Mouse (Mus musculus) splenic B cell, adult 2 months (primary cell): Measurements from ENCODE around the gene Btaf1.

Experiments
- DNase-seq: peaks from one replicate; pipeline ENCODE4 v3.0.0-alpha.2; 2011; ENCODE audit warnings: low read depth, low spot score
- H3K27me3 ChIP-seq: 2 replicates; pipeline ENCODE4 v1.6.1; 2012; ENCODE audit warnings: mild to moderate bottlenecking, low read length, moderate library complexity, mixed read lengths; ENCODE audit not compliant: control insufficient read depth, poor library complexity, insufficient read depth, severe bottlenecking
- H3K36me3 ChIP-seq: 2 replicates; pipeline ENCODE4 v1.6.1; 2012; ENCODE audit warnings: mild to moderate bottlenecking, low read length, moderate library complexity, mixed read lengths; ENCODE audit not compliant: control insufficient read depth, poor library complexity, insufficient read depth, severe bottlenecking

Btaf1 gene

GRCm38 (mm10) chr19:36910424-36911045 lies 15.3 kb upstream of the Btaf1 start:
- Histone ChIP-seq H3K27me3 (no peaks in the 10 kb centered on the region), H3K36me3 (no peaks in the 10 kb centered on the region)
- DNase-seq, result no peak

- Histone ChIP-seq H3K36me3 (no peaks in the 10 kb centered on the region), H3K27me3 (no peaks in the 10 kb centered on the region; the same call in 1 of the 2 replicates)
- DNase-seq, result no peak
Measured at GRCm38 (mm10) chr19:36913064-36913463, 12.8 kb upstream of the Btaf1 start.

- Histone ChIP-seq H3K27me3 (no peaks in the 10 kb centered on the region; the same call in 1 of the 2 replicates), H3K36me3 (no peaks in the 10 kb centered on the region)
- no peak for DNase-seq
Measured at GRCm38 (mm10) chr19:36916206-36916605, 9.7 kb upstream of the Btaf1 start.

- no peak for DNase-seq
- no peaks in the 10 kb centered on the region; the same call in 1 of the 2 replicates for H3K27me3 ChIP-seq
- no peaks in the 10 kb centered on the region for H3K36me3 ChIP-seq
Measured at GRCm38 (mm10) chr19:36916876-36917389, 8.9 kb upstream of the Btaf1 start.

GRCm38 (mm10) chr19:36918441-36919301 lies 7.2 kb upstream of the Btaf1 start:
- DNase-seq, result peak; percentile 81

GRCm38 (mm10) chr19:36919466-36919865 lies 6.4 kb upstream of the Btaf1 start, which contains the start of gene Fgfbp3:
Gene Fgfbp3, minus strand, starts transcription at chr19:36919615.
- H3K27me3 ChIP-seq, result no peaks in the 10 kb centered on the region; the same call in 1 of the 2 replicates
- peak; percentile 75 for DNase-seq
- no peaks in the 10 kb centered on the region for H3K36me3 ChIP-seq

More at GRCm38 (mm10) chr19:36918441-36919301, 7.2 kb upstream of the Btaf1 start:
- Histone ChIP-seq H3K36me3 (no peaks in the 10 kb centered on the region), H3K27me3 (no peaks in the 10 kb centered on the region; the same call in 1 of the 2 replicates)

- peak; percentile 83 for DNase-seq
- H3K36me3 ChIP-seq, result no peaks in the 10 kb centered on the region
- H3K27me3 ChIP-seq, result no peaks in the 10 kb centered on the region
Measured at GRCm38 (mm10) chr19:36922015-36922414, 3.9 kb upstream of the Btaf1 start.

- DNase-seq, result no peak
- Histone ChIP-seq H3K27me3 (no peaks in the 10 kb centered on the region), H3K36me3 (no peaks in the 10 kb centered on the region)
Measured at GRCm38 (mm10) chr19:36922936-36923335, 2.9 kb upstream of the Btaf1 start.

- DNase-seq, result peak; percentile 61
- H3K27me3 ChIP-seq, result no peaks in the 10 kb centered on the region
- no peaks in the 10 kb centered on the region for H3K36me3 ChIP-seq
Measured at GRCm38 (mm10) chr19:36926553-36927236, 816 bp downstream of the Btaf1 start.

GRCm38 (mm10) chr19:36927800-36928361 lies 2.0 kb downstream of the Btaf1 start:
- Histone ChIP-seq H3K36me3 (no peaks in the 10 kb centered on the region), H3K27me3 (no peaks in the 10 kb centered on the region)
- peak; percentile 47 for DNase-seq

GRCm38 (mm10) chr19:36929816-36930215 lies 3.9 kb downstream of the Btaf1 start:
- H3K36me3 ChIP-seq, result no peaks in the 10 kb centered on the region

GRCm38 (mm10) chr19:36932097-36932496 lies 6.2 kb downstream of the Btaf1 start:
- H3K27me3 ChIP-seq, result no peaks in the 10 kb centered on the region
- no peak for DNase-seq
- H3K36me3 ChIP-seq, result no peaks in the 10 kb centered on the region

More at GRCm38 (mm10) chr19:36929816-36930215, 3.9 kb downstream of the Btaf1 start:
- DNase-seq, result no peak
- H3K27me3 ChIP-seq, result no peaks in the 10 kb centered on the region

GRCm38 (mm10) chr19:36932613-36933012 lies 6.7 kb downstream of the Btaf1 start:
- no peaks in the 10 kb centered on the region for H3K36me3 ChIP-seq
- H3K27me3 ChIP-seq, result no peaks in the 10 kb centered on the region
- peak; percentile 60 for DNase-seq

GRCm38 (mm10) chr19:36936285-36936684 lies 10.4 kb downstream of the Btaf1 start:
- no peaks in the 10 kb centered on the region; the same call in 1 of the 2 replicates for H3K36me3 ChIP-seq
- DNase-seq, result no peak
- no peaks in the 10 kb centered on the region for H3K27me3 ChIP-seq
